Mouse (Mus musculus): ENCODE data around the gene Ttc28.

DNA sequence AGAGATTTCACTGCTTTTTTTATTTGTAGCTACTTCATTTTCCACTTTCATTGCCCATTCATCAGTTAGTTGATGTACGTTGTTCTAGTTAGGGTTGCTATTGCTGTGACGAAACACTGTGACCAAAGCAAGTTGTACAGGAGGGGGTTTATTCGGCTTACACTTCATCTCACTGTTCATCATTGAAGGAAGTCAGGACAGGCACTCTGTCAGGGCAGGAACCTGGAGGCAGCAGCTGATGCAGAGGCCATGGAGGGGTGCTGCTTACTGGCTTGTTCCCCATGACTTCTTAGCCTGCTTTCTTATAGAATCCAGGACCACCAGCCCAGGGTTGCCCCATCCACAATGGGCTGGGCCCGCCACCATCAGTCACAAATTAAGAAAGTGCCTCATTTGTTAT is 19.2 kb downstream of the Ttc28 start:
- TF ChIP-seq GATA1 (IDR thresholded peaks at IDR 0.05; ENCODE audit: low read length) (no peak), TAL1 (IDR thresholded peaks at IDR 0.05; ENCODE audit: low read length) (no peak)

Measured in erythroblast, embryonic 14.5 days (primary cell).